Mouse (Mus musculus) G1E-ER4 (cell line): ENCODE measurements around the gene Obp2b. TPM values are rescaled to one million over a fixed set of nuclear protein-coding genes. Genes with fewer than 3 reads are reported as not detected.
"Not testable (repeated sequence)": the region's sequence is repeated elsewhere in the genome, so short reads cannot be mapped to it uniquely, and the experiment has no call there.

Source experiments
- GATA1 ChIP-seq: IDR thresholded peaks from one replicate; pipeline ENCODE4 v1.8.0; 2012; ENCODE audit warnings: low read length, inconsistent platforms
- polyA plus RNA-seq: library from polyadenylated mRNA; stranded (reverse); fragments of >175 nt; gene quantifications from 2 replicates; pipeline ENCODE4 v1.2.3, GENCODE M21; 2012

Gene Obp2b
- not detected in 2 replicates for polyA plus RNA-seq

GRCm38 (mm10) chr2:25736709-25737108 lies at the start of gene Obp2b:
Gene Obp2b, plus strand, starts transcription at chr2:25737009.
- not testable (repeated sequence) for TF ChIP-seq GATA1

DNA sequence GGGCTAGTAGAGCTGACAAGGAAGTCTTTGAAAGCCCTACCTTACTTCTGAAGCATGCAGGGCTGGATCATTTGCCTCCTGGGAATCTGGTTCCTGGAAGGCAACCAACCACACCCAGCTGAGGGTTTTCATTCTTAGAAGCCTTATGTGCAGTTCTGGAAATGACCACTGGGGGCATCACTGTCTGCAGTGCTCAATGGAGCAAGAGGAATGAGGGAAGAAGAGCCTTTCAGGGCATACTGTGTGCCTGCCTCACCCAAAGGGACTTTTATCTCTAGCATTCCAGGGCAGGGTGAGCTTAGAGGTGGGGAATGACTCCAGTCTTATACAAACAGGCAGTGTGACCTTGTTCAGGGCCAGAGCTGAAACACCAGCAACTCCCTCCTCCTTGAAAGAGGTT lies 42.2 kb upstream of the Obp2b start:
- no peak for TF ChIP-seq GATA1

GRCm38 (mm10) chr2:25696951-25697350 lies 39.9 kb upstream of the Obp2b start:
- no peak for TF ChIP-seq GATA1

DNA sequence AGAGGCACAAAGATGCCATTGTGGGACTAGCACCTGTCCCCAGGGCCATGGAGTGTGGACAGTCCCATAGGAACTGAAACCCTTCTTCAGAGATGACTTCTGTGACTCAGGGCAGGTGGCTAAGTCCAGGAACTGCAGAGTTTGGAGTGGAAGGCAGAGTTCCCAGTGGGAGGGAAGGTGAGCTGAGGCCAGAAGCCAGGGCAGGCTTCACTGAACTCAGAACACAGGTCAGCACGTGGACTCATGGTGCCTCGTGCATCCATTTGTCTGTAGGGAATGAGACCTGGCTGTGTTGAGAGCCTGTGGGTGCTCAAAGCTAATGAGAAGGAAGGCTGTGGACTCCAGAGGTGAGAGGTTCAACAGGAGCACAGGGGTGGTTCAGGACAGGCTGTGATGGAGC lies 38.1 kb upstream of the Obp2b start:
- TF ChIP-seq GATA1 = no peak

- not testable (repeated sequence) for TF ChIP-seq GATA1
Measured at GRCm38 (mm10) chr2:25699743-25700142, 37.1 kb upstream of the Obp2b start, which contains the start of gene Obp2a. Gene Obp2a, plus strand, starts transcription at chr2:25700043.

- no peak for TF ChIP-seq GATA1
Measured at GRCm38 (mm10) chr2:25701001-25701400, 35.8 kb upstream of the Obp2b start.

GRCm38 (mm10) chr2:25703706-25704105 lies 33.1 kb upstream of the Obp2b start:
- TF ChIP-seq GATA1 = no peak

- TF ChIP-seq GATA1 = no peak
Measured at GRCm38 (mm10) chr2:25706643-25707481, 29.9 kb upstream of the Obp2b start, which contains the start of gene Bmyc. Gene Bmyc, plus strand, starts transcription at chr2:25706739.

DNA sequence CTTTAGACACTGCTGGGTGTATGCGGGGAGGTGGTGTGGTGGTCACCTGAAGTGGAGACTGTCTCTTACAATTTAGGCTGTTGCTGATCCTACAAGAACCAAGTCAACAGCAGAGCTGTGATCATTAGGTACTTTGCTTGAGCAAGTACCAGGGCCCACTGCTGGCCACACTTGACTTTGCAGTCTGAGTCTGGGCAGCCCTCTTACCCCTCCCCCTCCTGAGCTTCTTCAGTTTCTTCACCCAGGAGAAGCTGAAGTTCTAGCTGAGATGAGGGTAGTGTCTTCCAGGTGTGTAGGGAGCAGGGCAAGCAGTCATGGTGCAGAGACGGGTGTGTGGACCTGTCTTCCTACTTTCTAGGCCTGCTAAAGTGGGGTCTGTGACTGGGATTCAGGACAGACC lies 28.7 kb upstream of the Obp2b start:
- TF ChIP-seq GATA1 = no peak

DNA sequence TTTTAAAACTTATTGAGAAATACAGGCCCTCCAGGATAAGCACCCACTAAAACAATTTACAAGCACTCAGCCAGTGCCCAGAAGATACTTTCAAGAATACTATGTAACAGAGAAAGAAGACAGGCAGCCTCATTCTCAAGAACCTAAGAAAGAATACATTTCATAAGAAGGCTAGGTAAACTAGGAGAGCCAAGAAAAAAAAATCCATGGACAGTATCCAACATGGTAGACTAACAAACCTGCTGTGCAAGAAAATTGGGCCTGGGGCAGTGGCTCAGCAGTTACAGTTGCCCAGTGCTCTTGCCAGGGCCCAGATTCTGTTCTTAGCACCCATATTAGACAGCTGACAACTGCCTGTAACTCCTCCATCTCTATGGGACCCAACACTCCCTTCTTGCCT lies 19.6 kb upstream of the Obp2b start:
- no peak for TF ChIP-seq GATA1

- TF ChIP-seq GATA1 = no peak
Measured at GRCm38 (mm10) chr2:25733199-25733930, 3.4 kb upstream of the Obp2b start.

GRCm38 (mm10) chr2:25741671-25742070 lies 4.9 kb downstream of the Obp2b start:
- no peak for TF ChIP-seq GATA1

GRCm38 (mm10) chr2:25754201-25754600 lies 17.4 kb downstream of the Obp2b start:
- TF ChIP-seq GATA1 = no peak

- no peak for TF ChIP-seq GATA1
Measured at GRCm38 (mm10) chr2:25758064-25758625, 21.3 kb downstream of the Obp2b start.

GRCm38 (mm10) chr2:25765269-25765668 lies 28.5 kb downstream of the Obp2b start, which contains the start of gene Lcn3:
Gene Lcn3, plus strand, starts transcription at chr2:25765569.
- TF ChIP-seq GATA1 = no peak

GRCm38 (mm10) chr2:25767764-25768163 lies 31.0 kb downstream of the Obp2b start:
- no peak for TF ChIP-seq GATA1
